Mouse (Mus musculus): ENCODE measurements at regions not wholly inside any gene's neighbourhood (a gene's known extent, or its start where the extent isn't known, plus 50 kb on each side); places are given as distances from the start of the nearest gene placed in this dataset.
"Not testable (repeated sequence)": the region's sequence is repeated elsewhere in the genome, so short reads cannot be mapped to it uniquely, and the experiment has no call there.

DNA sequence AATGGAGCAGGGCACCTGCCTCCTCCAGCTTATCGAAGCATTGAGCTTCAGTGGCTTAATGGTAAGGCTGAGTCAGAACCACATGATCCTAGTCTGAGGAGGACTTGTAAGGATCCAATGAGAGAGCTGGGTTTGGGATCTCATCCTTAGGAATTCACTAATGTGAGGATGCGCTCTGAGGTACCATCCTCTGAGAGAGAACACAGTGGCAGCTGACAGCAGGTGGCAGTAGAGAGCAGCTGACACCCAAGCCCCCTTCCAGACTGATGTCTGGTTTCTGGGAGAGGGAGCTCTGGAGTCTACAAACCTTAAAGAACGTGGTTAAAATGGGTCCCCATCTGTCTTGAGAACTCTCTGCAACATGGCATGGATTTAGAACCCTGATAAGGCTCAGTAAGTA is 137.8 kb downstream of the B3glct start:
- DNase-seq (ENCODE audit: low read depth): peak; percentile 39

DNA sequence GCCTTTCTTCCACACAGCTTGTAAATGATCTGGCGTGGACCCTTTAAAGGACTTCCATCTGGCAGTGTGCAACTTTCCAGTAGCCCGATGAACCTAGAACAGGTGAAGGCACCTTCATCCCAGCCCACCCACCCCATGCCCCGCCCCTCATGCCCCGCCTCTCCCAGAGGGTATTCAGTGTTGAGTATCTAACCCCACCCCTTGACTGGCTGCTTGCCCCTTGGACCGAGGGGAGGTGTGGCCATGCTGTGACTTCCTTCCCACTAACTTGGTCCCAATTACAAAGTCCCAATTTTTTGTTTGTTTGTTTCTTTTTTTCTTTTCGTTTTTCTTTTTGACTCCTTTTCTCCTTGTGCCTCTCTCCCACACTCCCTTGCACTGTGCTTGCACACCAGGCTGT is 140.8 kb downstream of the B3glct start:
- no peak for DNase-seq (ENCODE audit: low read depth)

DNA sequence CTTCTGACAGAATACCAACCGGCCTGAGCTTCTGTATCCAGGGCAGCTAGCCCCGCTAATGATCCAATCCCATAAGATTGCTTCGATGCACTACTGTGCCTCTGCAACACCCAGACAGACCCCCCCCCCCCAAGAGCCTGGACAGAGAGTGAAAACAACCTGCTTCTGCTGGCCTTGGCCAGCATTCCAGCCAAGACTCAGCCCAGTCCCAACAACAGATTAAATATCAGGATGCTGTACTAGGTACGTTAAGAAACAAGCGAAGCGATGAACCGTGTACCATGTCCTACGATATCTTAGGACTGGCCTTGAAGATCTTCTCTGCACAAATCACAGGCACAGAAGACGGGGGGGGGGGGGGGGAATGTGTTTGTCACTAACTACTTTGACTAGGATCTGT is 145.8 kb downstream of the B3glct start:
- no peak for DNase-seq (ENCODE audit: low read depth)

DNA sequence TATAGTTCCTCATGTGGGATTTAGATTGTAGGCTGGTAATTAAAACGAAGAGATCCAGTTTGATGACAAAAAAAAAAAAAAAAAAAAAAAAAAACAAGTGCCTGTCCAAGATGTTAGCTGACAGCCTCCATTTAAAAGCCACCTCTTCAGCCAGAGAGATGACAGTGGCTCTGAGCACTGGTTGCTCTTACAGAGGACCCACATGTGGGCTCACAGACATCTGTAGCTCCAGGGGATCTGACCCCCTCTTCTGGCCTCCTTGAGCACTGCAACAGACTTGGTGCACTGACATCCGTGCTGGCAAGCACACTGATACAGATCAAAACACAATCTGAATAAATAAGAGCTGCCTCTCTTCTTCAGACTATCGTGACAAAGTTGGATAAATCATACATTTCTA is 149.6 kb downstream of the B3glct start:
- no peak for DNase-seq (ENCODE audit: low read depth)

DNA sequence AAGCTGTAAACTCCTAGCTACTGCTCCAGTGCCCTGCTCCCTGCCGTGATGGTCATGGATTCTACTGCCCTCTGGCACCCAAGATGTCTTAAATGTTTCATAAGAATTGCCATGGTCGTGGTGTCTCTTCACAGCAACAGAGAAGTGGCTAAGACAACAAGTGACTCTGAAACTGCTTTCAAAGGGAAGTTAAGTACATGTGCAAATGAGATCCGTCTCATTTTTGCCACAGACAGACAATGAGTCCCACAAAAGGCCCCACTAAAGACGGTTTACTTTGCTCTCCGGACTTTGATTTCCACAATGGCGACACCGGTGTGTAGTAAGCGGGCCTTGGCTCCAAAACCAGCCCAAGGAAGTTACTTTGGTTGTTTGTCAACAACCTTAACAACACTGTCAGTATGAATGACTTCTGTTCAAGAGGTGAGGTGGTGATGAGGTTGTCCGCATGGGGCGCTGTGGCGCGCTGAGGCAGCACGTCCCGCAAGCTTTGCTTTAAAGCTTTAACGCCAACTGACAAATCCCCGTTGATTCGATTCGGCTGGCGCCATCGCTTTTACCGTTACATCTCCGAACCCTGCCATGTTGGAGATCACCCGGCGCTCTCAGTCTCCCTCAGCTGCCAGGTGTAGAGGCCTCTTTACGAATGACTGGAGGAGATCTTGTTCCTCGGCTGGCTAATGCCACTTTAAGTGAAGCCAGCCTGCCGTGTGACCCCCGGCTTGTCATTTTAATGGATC is 153.3 kb downstream of the B3glct start:
- peak; percentile 62 for DNase-seq (ENCODE audit: low read depth)

DNA sequence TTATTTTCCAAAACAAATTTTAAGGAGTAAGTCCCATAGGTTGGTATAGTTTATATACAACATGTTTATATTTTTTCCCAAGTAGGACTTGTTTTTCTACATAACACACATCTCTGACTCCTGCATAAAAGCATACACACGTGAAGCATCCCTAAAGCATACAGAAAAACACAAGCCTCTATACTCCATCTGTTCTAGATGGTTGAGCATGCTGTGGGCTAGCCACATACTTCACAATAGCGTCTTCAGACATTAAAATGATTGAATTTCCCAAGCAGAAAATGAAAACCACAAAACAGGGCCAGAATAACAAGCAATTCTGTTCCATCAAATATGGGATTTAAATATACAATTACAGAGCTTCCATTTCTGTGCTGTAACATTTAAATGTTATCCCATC is 159.3 kb downstream of the B3glct start:
- DNase-seq (ENCODE audit: low read depth): no peak

DNA sequence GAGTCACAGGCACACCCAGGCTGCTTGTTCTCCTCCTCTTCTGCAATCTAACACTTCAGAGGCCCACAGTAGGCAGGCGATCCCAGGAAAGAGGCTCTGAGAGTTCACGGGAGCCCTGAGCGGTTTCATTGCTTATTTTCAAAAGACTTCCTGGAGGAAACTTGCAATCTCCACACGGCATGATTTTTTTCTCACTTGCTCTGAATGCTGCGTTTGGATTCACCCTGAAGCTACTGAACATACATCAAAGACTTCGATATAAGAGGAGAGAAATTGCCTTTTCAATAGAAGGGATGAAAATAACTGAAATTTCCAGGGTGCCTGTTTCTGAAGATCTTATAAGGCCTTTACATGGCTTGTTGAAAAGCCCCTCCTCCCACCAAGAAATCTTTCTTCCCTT is 164.5 kb downstream of the B3glct start:
- DNase-seq (ENCODE audit: low read depth): no peak

DNA sequence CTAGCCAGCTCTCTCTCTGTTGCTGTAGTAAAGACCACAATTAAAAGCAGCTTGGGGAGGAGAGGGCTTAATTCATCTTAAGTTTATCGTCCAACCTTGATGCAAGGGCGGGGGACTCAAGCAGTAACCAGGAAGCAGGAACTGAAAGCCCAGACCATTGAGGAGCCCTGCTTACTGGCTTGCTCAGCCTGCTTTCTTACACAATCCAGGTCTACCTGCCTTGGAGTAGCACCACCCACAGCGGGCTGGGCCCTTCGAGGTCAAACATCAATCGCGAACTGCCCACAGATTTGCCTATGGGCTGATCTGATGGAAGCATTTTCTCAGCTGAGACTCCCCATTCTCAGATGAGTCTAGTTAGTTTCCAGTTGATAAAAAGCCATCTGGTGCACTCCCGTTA is 165.3 kb downstream of the B3glct start:
- DNase-seq (ENCODE audit: low read depth): no peak

DNA sequence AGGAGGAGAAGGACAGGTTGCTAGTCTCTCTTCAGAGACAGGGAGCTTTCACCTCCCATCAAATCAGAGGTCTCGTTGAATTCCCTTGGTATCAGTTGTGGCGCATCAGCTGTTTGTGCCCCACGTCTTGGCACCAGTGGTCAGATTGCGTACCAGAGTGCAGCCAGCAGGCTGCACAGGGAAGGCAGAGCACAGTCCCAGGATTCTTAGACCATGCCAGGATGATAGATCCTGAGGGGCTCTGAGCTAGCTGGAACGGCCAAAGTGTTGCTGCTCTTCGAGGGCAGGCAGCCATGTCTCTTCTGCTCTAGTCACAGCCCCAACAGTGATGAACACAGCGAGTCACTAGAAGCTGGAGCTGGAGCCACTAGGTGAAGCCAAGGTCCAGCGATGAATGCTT is 167.2 kb downstream of the B3glct start:
- no peak for DNase-seq (ENCODE audit: low read depth)

DNA sequence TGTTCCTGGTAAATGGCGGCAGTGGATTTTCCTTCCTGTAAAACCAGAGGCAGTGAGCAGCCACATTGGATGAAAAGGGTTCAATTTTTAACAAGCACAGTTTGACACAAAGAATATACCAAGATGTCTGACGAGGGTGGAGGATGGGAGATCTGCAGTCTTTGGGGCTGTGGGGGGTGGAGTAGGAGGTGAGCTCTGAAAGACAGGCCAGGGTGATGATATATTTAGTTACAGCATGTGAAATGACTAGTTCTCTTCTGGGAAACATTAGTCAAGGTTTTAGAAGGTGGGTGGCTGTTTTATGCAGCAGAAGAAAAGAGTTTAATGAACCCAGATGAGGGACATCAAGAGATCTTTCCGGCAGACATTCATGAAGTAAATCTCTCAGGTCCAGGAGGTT is 170.0 kb upstream of the Rxfp2 start:
- no peak for DNase-seq (ENCODE audit: low read depth)

DNA sequence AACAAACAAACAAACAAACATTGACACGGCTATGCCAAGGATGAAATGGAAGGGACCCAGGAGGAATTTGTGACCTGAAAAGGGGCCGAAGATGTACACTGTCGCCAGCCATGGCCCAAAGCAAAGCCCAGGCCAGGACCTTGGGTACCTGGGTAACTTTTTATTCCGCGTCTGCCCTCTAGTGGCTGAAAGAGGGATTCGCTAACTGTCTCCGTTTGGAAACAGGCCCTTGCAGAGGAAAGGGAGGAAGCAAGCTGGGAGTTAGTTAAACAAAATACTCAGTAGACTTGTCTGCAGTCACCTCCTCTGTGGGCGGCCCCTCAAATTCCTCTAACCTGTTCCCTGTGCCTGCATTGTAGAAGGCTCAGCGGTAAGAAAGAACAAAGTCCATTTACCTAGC is 167.5 kb upstream of the Rxfp2 start:
- DNase-seq (ENCODE audit: low read depth): peak; percentile 64

DNA sequence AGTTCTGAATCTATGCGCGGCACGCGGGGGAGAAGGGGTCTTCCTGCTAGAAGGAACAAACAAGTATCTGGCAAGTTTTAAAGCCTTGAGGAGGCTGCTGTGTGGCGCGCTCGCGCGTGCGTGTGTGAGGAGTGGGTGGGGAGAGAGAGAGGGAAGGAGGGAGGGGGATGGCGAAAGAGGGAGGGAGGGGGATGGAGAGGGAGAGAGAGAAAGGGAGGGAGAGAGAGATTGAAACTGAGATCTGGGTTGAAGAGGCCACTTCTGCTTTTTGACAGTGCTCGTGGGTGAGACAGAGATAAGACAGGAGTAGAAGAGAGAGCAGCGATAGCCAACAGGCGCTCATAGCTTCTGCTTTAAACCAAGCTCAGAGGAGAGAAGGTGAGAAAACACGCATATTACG is 166.0 kb upstream of the Rxfp2 start:
- DNase-seq (ENCODE audit: low read depth): no peak

DNA sequence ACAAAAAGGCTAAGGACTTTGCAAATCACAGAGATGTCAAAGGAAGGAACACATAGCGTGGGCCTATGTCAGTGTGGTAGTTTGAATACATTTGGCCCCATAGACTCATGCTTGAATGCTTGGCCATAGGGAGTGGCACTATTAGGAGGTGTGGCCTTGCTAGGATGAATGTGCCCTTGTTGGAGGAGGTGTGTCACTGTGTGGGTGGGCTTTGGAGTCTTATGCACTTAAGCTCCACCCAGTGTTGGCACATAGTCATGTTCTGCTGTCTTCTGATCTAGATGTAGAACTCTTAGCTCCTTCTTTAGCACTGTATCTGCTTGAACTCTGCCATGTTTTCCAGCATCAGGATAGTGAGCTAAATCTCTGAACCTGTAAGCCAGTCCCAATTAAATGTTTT is 162.4 kb upstream of the Rxfp2 start:
- DNase-seq (ENCODE audit: low read depth): no peak

DNA sequence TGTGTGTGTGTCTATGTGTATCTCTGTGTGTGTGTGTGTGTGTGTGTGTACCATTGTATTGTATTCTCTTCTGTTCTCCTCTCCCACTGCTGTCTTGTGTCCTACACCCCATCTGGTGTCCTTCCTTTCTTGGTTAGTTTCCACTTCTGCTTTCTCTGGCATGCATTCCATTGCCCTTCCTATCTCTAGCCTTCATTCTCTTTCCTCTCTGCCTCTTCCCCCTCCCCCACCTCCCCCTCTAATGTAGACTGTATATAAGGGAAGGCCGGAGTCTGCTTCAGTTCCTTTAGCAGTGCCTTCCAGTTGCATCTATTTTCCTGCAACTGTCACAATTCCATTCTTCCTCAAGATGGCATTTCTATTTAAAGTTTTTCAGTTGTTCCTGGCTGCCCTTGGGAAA is 161.5 kb upstream of the Rxfp2 start:
- DNase-seq (ENCODE audit: low read depth): no peak

DNA sequence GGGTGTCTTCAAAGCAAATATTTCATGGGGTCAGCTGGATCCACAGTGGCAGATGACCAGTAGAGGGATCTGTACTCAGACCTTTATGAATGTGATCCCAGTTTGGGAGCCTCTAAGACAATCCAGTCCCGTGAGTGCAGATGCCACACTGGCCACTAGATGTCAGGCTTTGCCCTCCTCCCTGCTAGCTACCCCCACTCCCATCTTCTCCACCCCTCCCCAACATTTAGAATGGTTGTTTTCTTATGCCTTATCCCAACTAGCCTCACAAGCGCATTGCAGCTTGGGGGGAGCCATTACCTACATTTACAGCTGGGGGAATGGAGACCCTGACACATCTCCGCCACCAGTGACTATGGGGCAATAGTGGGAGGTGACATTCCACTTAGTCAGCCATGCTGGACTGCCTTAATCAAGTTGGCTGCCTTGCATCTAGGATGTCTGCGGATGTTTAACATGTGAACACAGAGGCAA is 156.9 kb upstream of the Rxfp2 start:
- DNase-seq (ENCODE audit: low read depth): no peak

DNA sequence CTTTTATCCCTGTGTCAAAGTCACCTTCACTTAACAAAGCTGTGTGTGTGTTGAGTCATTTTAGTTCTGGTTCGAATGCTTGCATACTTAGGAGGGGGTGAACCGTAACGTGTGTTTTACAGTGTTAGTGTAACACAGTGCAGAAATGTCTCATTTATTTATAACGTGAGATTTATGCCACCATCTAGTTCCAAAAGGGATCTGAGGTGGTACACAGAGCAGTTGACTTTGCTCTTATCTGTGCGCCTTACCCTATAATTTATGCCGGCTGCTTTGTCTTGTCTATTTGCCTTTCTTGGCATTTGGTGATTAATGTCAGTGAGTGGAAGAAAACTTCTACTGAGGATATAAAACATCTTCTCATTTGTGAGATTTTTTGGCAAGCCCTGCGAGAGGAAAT is 150.5 kb upstream of the Rxfp2 start:
- DNase-seq (ENCODE audit: low read depth): no peak

DNA sequence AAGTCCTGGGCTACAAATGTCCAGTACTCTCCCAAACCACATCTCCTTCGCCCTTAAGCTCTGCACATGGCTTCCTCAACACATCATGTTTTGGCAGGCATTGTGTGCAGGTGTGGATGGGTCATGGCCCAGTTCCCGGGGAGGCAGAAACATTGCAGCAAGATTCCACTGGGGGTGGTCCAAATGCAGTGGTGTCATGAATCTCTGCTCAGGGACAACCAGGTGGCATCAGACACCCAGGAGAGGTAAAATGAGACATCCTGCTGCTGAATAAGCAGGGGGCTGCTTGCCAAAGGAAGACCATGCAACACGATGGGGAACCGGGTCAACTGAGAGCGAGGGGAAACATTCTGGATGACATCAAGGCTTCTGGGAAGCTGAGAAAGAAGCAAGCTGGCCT is 149.0 kb upstream of the Rxfp2 start:
- no peak for DNase-seq (ENCODE audit: low read depth)

DNA sequence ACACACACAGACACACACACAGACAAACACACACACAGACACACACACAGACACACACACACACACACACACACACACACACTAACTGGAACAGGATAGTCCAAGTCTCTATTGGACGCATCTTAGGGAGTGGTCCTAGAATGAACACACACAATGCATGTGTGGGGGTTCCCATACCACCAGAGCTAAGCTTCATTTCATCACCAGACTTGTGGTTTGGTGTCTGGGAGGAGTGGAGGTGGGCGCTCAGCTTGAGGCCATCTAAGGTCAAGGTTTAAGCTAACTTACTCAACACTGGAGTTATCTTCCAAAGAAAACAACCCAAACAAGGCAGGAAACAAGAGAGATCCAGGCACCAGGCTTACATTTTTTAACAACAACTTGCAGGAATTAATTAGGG is 147.9 kb upstream of the Rxfp2 start:
- no peak for DNase-seq (ENCODE audit: low read depth)

DNA sequence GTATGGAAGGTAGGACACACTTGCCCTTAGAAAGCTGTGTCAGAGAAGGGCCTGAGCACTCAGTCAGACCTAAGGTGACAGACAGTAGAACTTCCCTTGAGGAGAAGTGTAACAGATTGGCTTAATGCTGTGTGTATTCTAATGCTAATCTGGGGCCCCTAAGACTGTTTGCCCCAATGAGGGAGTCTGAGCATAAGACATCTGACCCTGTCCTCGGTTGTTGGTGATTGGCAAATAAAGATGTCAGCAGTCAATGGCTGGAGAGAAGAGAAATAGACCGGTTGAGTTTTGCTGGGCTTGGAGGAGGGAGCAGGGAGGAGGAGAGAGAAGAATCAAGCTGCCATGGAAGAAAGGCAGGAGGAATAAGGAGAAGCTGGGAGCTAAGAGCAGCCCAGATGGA is 147.0 kb upstream of the Rxfp2 start:
- no peak for DNase-seq (ENCODE audit: low read depth)

DNA sequence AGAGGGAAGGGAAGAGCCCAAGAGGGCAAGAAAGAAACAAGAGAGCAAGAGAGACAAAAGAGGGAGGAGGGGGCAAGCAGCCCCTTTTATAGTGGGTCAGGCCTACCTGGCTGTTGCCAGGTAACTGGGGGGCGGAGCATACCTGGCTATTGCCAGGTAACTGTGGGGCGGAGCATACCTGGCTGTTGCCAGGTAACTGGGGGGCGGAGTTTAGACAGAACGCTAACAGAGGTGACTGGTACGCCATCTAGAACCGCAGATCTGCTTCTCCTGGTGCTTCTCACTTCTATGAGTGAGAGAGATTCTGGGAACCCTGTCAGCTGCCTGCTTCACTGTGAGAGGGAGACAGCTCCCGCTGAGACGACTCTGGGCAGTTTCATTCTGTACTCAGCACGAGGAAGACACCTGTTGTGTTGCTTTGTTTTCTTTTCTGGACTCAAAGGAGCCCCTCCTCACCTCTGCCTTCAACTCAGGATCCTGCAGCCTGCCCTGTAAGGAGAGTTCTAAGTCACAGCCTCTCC is 144.9 kb upstream of the Rxfp2 start:
- DNase-seq (ENCODE audit: low read depth): no peak

DNA sequence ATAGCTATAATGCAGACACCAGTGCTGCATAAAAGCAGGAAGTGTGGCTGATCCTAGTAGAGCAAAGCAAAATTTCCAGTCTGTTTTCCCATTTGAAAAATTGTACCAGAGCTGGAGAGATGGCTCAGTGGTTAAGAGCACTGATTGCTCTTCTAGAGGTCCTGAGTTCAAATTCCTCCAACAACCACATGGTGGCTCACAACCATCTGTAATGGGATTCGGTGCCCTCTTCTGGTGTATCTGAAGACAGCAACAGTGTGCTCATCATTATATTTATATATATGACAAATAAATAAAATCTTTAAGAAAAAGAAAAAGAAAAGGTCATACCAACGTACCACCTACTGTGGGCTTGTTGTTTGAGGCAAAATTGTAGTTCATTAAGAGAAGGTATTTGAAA is 144.1 kb upstream of the Rxfp2 start:
- DNase-seq (ENCODE audit: low read depth): no peak

DNA sequence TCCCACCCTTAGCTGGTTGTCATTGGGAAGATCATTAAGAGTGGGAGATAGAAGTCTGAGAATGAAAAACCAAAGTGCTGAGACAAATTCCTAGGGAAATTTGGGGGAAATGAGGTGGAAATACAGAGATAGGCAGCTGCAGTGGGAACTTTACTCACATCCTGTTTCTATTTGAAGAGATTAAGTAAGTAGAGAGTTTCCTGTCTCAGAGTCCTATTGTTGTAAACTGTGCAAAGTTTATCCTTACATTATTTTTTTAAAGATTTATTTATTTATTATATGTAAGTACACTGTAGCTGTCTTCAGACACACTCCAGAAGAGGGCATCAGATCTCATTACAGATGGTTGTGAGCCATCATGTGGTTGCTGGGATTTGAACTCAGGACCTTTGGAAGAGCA is 126.0 kb upstream of the Rxfp2 start:
- not testable (repeated sequence) for DNase-seq (ENCODE audit: low read depth)

DNA sequence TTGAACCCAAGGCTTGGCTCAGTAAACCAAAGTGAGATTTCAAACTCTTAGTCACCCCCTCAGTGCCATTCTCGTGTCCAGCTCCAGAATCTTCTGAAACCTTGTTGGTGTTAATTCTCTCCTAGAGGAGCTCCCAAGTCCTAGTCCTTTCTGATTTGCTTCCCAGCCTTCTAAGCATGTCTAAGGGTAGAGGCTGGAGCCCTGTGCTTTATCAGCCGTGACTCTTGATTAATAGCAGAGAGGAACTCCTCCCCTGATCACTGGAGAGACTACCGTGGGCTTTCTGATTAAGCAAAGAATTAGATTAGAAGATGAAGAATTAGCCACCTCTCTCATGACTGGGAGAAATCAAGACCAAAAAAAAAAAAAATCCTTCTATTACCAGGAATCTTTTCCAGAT is 111.5 kb upstream of the Rxfp2 start:
- DNase-seq (ENCODE audit: low read depth): no peak

DNA sequence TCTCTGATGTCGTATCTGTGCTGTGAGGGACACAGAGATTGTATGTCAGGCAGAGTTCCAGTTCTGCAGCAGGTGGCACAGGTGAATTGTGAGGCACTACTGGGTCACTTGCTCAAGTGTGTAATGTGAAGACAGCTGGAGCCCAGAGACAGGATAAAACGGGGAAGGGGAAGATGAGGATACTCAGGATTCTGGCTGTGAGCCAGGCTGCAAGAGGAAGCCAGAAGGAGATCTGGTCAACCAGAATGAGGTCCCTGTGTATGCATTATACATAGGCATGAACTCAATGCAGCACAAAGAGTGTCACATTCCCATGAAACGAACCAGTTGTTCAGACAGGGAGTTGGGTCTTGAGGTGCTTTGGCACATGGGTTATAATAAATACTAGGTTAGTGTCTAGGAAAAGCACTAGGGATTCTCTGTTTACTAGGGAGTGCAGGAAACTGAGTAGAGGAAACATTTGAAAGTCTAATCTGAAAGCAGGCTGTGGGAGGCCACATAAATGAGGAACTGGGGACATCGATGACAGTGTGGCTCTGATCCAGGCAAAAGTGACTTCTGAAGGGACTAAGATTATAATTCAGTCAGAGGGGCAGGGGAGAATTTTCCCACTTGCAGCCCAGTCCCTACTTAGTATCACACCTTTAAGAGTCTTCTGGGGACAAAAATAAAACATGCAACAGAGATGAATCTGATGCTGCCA is 109.9 kb upstream of the Rxfp2 start:
- no peak for DNase-seq (ENCODE audit: low read depth)
